Mouse (Mus musculus) cerebellum, adult 11-12 months (tissue): ENCODE data around the gene Slc25a19.
"Not testable (repeated sequence)": the region's sequence is repeated elsewhere in the genome, so short reads cannot be mapped to it uniquely, and the experiment has no call there.

Experiments
- DNase-seq: peaks from one replicate; pipeline ENCODE4 v3.0.0; 2022

Slc25a19 gene

GRCm38 (mm10) chr11:115627705-115628464 is at the start of gene Slc25a19:
Slc25a19 (minus strand) TSS chr11:115628295.
- peak; percentile 100 for DNase-seq

GRCm38 (mm10) chr11:115677511-115677910 is 49.4 kb upstream of the Slc25a19 start:
- DNase-seq: no peak

- DNase-seq: no peak
Observed at GRCm38 (mm10) chr11:115676738-115677137, 48.6 kb upstream of the Slc25a19 start.

GRCm38 (mm10) chr11:115674235-115674865 is 46.3 kb upstream of the Slc25a19 start:
- DNase-seq: no peak

GRCm38 (mm10) chr11:115673471-115674234 is 45.6 kb upstream of the Slc25a19 start:
- DNase-seq: peak; percentile 77

- DNase-seq: no peak
Observed at GRCm38 (mm10) chr11:115672226-115672987, 44.3 kb upstream of the Slc25a19 start.

- DNase-seq: no peak
Observed at GRCm38 (mm10) chr11:115670451-115671050, 42.5 kb upstream of the Slc25a19 start.

GRCm38 (mm10) chr11:115663676-115664335 is 35.7 kb upstream of the Slc25a19 start:
- no peak for DNase-seq

- peak; percentile 67 for DNase-seq
Observed at GRCm38 (mm10) chr11:115660376-115660775, 32.3 kb upstream of the Slc25a19 start.

- no peak for DNase-seq
Observed at GRCm38 (mm10) chr11:115658521-115658920, 30.4 kb upstream of the Slc25a19 start.

- no peak for DNase-seq
Observed at GRCm38 (mm10) chr11:115654128-115654527, 26.0 kb upstream of the Slc25a19 start.

GRCm38 (mm10) chr11:115653194-115653593 is 25.1 kb upstream of the Slc25a19 start:
- DNase-seq: no peak

GRCm38 (mm10) chr11:115651680-115652079 is 23.6 kb upstream of the Slc25a19 start:
- no peak for DNase-seq

- peak; percentile 96 for DNase-seq
Observed at GRCm38 (mm10) chr11:115649706-115650105, 21.6 kb upstream of the Slc25a19 start.

GRCm38 (mm10) chr11:115647459-115647858 is 19.4 kb upstream of the Slc25a19 start:
- DNase-seq: no peak

GRCm38 (mm10) chr11:115646439-115646838 is 18.3 kb upstream of the Slc25a19 start:
- no peak for DNase-seq

GRCm38 (mm10) chr11:115645498-115645897 is 17.4 kb upstream of the Slc25a19 start:
- not testable (repeated sequence) for DNase-seq

GRCm38 (mm10) chr11:115644308-115644707 is 16.2 kb upstream of the Slc25a19 start:
- no peak for DNase-seq

- DNase-seq: no peak
Observed at GRCm38 (mm10) chr11:115643265-115643664, 15.2 kb upstream of the Slc25a19 start.

GRCm38 (mm10) chr11:115642705-115643104 is 14.6 kb upstream of the Slc25a19 start:
- no peak for DNase-seq

- DNase-seq: no peak
Observed at GRCm38 (mm10) chr11:115641664-115642036, 13.6 kb upstream of the Slc25a19 start.
